Mouse (Mus musculus): Measurements from ENCODE around the gene Ankrd60. TPM values are rescaled to one million over a fixed set of nuclear protein-coding genes. Genes with fewer than 3 reads are reported as not detected.

Gene Ankrd60
- not detected for total RNA-seq (2023)

GRCm38 (mm10) chr2:173577669-173578557 lies at the start of gene Ankrd60:
Gene Ankrd60, minus strand, starts transcription at chr2:173578365.

DNA sequence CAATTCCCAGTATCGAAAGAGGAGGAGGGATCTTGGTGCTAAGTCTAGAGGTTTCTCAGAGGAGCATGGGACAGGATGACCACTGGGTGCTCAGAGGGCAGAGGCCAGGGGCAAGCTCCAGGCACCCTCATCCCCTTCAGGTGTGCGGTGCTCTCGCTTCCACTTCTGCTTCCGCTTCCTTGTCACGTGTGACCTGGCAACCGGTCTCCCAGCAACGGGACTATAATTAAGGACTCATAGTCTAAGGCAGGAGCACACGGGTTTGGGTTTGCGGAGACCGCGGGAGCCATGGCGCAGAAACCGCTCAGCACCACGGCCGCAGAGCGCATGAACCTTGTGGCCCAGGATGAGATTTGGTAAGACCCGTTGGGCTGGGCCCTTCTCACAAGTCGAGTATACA lies 55.8 kb downstream of the Ankrd60 start, which contains the start of gene 1700021F07Rik:
Gene 1700021F07Rik, plus strand, starts transcription at position 211 of the 400 bp plus-strand sequence.

Other genes with a start within 250 kb of the Ankrd60 start
- not detected for gene 1700021F07Rik, start 55.8 kb downstream of the Ankrd60 start, total RNA-seq (2023)
- gene Rab22a, start 81.4 kb upstream of the Ankrd60 start, total RNA-seq (2023), result 10 to 100 TPM; 27.3 to 28.1 TPM
- not detected for gene 1700010B08Rik, start 141.1 kb upstream of the Ankrd60 start, total RNA-seq (2023)
- gene Vapb, start 159.1 kb upstream of the Ankrd60 start, total RNA-seq (2023), result 10 to 100 TPM; 42.9 to 43.4 TPM

Measured in T-cell, adult 66 days (primary cell).